Mouse (Mus musculus) hindbrain, embryonic 11.5 days (tissue): ENCODE measurements around the gene Kif17. TPM values are rescaled to one million over a fixed set of nuclear protein-coding genes. Genes with fewer than 3 reads are reported as not detected.

Source experiments
- ATAC-seq: fragments of 200-750 bp; cut with Nextera tagmentation; 2 replicates; pipeline ENCODE4 v1.8.0; 2017; ENCODE audit warnings: mild to moderate bottlenecking, moderate TSS enrichment, moderate library complexity; ENCODE audit not compliant: low FRiP score
- DNase-seq: peaks from one replicate; pipeline ENCODE4 v3.0.0-alpha.2; 2015; ENCODE audit warnings: low spot score
- H3K27ac ChIP-seq: fragments of 300-500 bp; sonication (generic); 2 replicates; pipeline ENCODE4 v1.5.1; 2014; ENCODE audit warnings: mild to moderate bottlenecking, low read depth, low read length
- H3K27me3 ChIP-seq: fragments of 300-500 bp; sonication (generic); 2 replicates; pipeline ENCODE4 v1.6.1; 2014; ENCODE audit warnings: mild to moderate bottlenecking, low read length, moderate library complexity, mixed read lengths; ENCODE audit not compliant: control insufficient read depth, insufficient read depth
- H3K36me3 ChIP-seq: fragments of 300-500 bp; sonication (generic); 2 replicates; pipeline ENCODE4 v1.6.1; 2014; ENCODE audit warnings: mild to moderate bottlenecking, low read length, moderate library complexity, mixed read lengths; ENCODE audit not compliant: control insufficient read depth, insufficient read depth
- H3K4me1 ChIP-seq: fragments of 300-500 bp; sonication (generic); replicated peaks from 2 replicates; pipeline ENCODE4 v1.6.1; 2014; ENCODE audit warnings: low read length, mixed read lengths; ENCODE audit not compliant: control insufficient read depth, insufficient read depth
- H3K4me2 ChIP-seq: fragments of 300-500 bp; sonication (generic); replicated peaks from 2 replicates; pipeline ENCODE4 v1.6.1; 2014; ENCODE audit warnings: mild to moderate bottlenecking, low read depth, low read length
- H3K4me3 ChIP-seq: fragments of 300-500 bp; sonication (generic); 2 replicates; pipeline ENCODE4 v1.5.1; 2014; ENCODE audit warnings: low read depth, low read length
- H3K9ac ChIP-seq: fragments of 300-500 bp; sonication (generic); 2 replicates; pipeline ENCODE4 v1.6.1; 2014; ENCODE audit warnings: low read depth, low read length
- H3K9me3 ChIP-seq: fragments of 300-500 bp; sonication (generic); 2 replicates; pipeline ENCODE4 v1.6.1; 2016; ENCODE audit warnings: low read length; ENCODE audit not compliant: control insufficient read depth
- WGBS: fragments of 180-500 bp; shearing (Covaris S2); extraction: QIAGEN DNeasy Blood & Tissue Kit; methylation state at CpG from one replicate; pipeline ENCODE4 v1.1.7; 2014; 5-methylcytosine and 5-hydroxymethylcytosine counted together
- polyA plus RNA-seq: library from polyadenylated mRNA; unstranded; fragments of >200 nt; fragmentation: Nextera tagmentation; extraction: Ambion mirVana; gene quantifications from 2 replicates; pipeline ENCODE4 v1.2.1, GENCODE M21; 2014

Gene Kif17
- polyA plus RNA-seq, 1 experiment from 2014 or later, result 0.31 TPM

DNA sequence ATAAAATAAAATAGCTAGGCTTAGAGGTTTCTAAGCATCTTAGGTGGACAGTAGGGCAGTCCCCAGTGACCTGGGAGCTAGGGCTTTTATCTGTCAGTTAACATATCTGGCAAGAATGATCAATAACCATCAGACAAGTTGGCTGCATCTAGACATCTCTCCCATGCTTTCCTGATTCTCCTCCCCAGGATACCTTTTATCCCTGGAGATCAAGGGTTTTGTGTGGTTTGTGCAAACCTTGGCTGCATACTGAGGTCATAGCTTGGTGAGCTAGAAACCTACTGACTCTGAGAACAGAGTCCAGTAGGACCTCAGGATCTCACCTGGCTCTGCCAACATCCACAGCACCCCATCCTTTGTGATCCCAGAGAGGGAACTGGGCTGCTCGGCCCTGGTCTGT lies 97.0 kb downstream of the Kif17 start:
- 74% methylated on average over 1 of the region's 1 CpGs for WGBS

DNA sequence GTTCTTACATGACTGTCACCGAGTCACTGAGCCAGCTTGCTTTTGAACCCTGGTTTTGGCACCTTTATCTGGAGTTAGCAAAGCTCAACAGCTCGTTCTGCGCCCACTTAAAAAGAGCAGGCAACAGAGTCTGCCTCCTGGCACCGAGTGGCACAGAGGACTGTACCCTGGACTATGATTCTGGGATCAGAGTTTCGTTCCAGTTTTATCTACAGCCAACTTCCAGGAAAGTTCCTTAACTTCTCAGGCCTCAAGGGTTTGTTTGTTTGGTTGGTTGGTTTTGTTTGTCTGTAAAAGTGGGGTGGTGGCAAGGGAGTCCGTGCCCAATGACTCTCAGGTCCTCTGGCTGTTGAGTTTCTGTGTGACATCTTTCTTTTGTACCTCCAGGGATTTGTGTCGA lies 98.5 kb downstream of the Kif17 start:
- H3K9me3 ChIP-seq, result no peaks in the 10 kb centered on the region
- H3K36me3 ChIP-seq, result no peaks in the 10 kb centered on the region
- no peak for ATAC-seq
- no peaks in the 10 kb centered on the region for H3K4me1 ChIP-seq
- no peak overlapping the region for H3K27ac ChIP-seq
- H3K4me2 ChIP-seq, result no peak overlapping the region
- H3K4me3 ChIP-seq, result no peak overlapping the region
- 86% methylated on average over 7 of the region's 7 CpGs for WGBS
- no peak for DNase-seq
- no peaks in the 10 kb centered on the region for H3K27me3 ChIP-seq
- H3K9ac ChIP-seq, result no peak overlapping the region

More for the DNA sequence above, 97.0 kb downstream of the Kif17 start:
- Histone ChIP-seq H3K36me3 (no peaks in the 10 kb centered on the region), H3K4me1 (no peaks in the 10 kb centered on the region), H3K9ac (no peak overlapping the region), H3K4me2 (no peak overlapping the region), H3K4me3 (no peak overlapping the region), H3K9me3 (no peaks in the 10 kb centered on the region), H3K27ac (no peak overlapping the region), H3K27me3 (no peaks in the 10 kb centered on the region)
- DNase-seq (no peak), ATAC-seq (no peak)

Other genes starting within 250 kb of the Kif17 start
- gene Hp1bp3, start 34.1 kb upstream of the Kif17 start, polyA plus RNA-seq, result 179 and 183 TPM in 2 replicates
- gene Sh2d5, start within 50 bp of the Kif17 start, polyA plus RNA-seq, result 1.8 and 2.9 TPM in 2 replicates
- gene Ddost, start 54.3 kb downstream of the Kif17 start, polyA plus RNA-seq, result 214 and 227 TPM in 2 replicates
- gene Pink1, start 75.9 kb downstream of the Kif17 start, polyA plus RNA-seq, result 19.9 and 24.5 TPM in 2 replicates
- 3.0 and 3.9 TPM in 2 replicates for gene Cda, start 117.6 kb downstream of the Kif17 start, polyA plus RNA-seq
- 0.11 TPM in 1 of 2 replicates, not detected in the other for gene Fam43b, start 146.1 kb downstream of the Kif17 start, polyA plus RNA-seq
- 16.0 and 16.6 TPM in 2 replicates for gene Mul1, start 184.2 kb downstream of the Kif17 start, polyA plus RNA-seq
- gene Camk2n1, start 203.9 kb downstream of the Kif17 start, polyA plus RNA-seq, result 6.0 and 6.4 TPM in 2 replicates